Mouse (Mus musculus) brain, embryonic 14.5 days (tissue): ENCODE results near the gene Schip1.

Experiments
- CTCF ChIP-seq: fragments of 200-500 bp; IDR thresholded peaks from 2 replicates; pipeline ENCODE4 v1.5.1; 2012; ENCODE audit warnings: inconsistent platforms, mild to moderate bottlenecking, moderate library complexity, borderline replicate concordance; ENCODE audit not compliant: insufficient read depth, insufficient read length; ENCODE audit errors: extremely low read depth
- POLR2A ChIP-seq: fragments of 200-500 bp; IDR thresholded peaks from 2 replicates; pipeline ENCODE4 v1.6.1; 2012; ENCODE audit warnings: mild to moderate bottlenecking, inconsistent platforms, borderline replicate concordance; ENCODE audit not compliant: poor library complexity, insufficient read depth, insufficient read length, severe bottlenecking; ENCODE audit errors: extremely low read depth

DNA sequence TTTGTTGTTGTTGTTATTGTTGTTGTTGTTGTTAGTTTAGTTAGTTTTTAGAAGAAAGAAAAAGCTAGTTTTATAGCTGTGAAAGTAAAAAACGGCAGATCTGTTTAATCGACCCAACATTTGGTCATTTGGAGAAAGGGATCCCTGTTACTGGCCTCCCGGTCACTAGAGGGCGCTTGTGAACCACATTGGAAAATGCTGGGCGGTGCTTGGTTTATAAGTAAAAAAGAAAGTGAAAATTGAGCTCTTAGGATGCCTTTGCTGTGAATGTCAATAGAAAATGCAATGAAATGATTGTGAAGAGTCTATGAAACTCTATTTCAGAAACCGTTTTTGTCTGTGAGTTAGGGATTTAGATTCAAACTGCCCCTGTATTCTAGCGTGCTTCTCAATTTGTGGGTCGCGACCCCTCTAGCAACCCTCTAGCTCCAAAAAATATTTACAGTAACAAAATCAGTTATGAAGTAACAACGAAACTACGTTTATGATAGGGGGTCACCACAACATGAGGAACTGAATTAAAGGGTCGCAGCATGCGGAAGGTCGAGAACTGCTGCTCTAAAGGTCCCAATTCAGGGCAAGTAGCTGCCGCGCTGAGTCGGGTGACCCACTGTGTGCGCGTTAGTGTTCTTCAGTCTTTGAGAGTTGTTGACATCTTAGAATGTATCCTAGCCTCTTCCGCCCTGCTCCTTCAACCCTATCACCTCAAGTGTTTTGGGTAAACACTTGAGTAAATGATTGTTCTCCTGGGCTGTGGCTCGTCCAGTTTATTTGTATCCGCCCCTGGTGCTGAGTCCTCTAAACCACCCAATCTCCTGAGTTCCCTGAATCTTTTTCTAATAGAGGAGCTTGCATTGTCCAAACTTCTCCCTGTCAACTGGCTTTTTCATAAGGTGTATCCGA, 8.0 kb upstream of the Schip1 start:
- TF ChIP-seq CTCF (peak; percentile 87), POLR2A (no peak)
